Mouse (Mus musculus) thymus, adult 2 months (tissue): ENCODE data around the gene Stoml1.

Experiments used
- CTCF ChIP-seq: fragments of 200-500 bp; IDR thresholded peaks from 2 replicates; pipeline ENCODE4 v1.5.1; 2012; ENCODE audit warnings: mild to moderate bottlenecking, control low read depth, low read length, moderate library complexity, borderline replicate concordance; ENCODE audit not compliant: control insufficient read depth, poor library complexity, insufficient read depth; ENCODE audit errors: extremely low read depth
- POLR2A ChIP-seq: fragments of 200-500 bp; IDR thresholded peaks from 2 replicates; pipeline ENCODE4 v1.6.1; 2012; ENCODE audit warnings: mild to moderate bottlenecking, low read length, control low read depth, moderate library complexity; ENCODE audit not compliant: control insufficient read depth, poor library complexity, insufficient read depth; ENCODE audit errors: extremely low read depth

DNA sequence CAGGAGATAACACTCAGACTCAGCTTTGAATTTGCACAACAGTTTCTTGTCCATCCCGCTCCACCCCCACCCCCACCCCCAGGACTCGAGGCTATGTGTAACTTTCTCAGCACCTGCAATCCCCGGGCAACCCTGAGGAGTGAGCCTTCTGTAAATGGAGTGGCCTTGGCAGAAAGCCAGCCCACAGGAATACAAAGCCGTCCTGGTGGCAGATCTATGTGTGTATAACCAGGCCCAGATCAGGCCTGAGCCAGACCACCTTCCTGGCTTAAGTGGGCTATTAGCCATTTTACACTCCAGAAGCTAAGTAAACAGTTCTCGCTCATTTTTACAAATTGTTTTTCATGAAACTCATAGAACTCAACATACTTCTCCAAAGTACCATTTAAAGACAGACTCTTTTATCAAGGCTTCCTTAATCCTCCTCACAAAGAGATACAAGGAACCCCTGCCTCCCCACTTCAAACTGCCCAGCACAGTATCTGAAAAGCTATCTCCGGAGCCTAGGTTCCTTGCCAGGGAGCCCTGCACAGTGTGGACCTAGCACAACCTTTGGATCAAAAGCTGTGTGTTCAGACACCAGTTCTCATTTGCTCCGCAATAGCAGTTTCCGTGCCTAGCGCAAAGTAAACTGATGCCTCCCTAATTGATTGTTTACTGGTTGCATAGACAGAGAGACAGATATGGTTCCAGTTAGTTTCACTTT lies 11.0 kb upstream of the Stoml1 start:
- TF ChIP-seq POLR2A = no peak
- no peak for TF ChIP-seq CTCF
